Mouse (Mus musculus): ENCODE measurements at regions not wholly inside any gene's neighbourhood (a gene's known extent, or its start where the extent isn't known, plus 50 kb on each side); places are given as distances from the start of the nearest gene placed in this dataset.

GRCm38 (mm10) chr3:62882310-62883073 lies 277.6 kb upstream of the Gpr149 start:
- ATAC-seq (ENCODE audit: low read depth), result no peak
- H3K4me2 ChIP-seq (ENCODE audit: low read depth, low read length), result no peak overlapping the region
- no peak overlapping the region for H3K9ac ChIP-seq (replicated peaks; ENCODE audit: low read depth, low read length)
- WGBS, result 90% methylated on average over 3 of the region's 3 CpGs
- no peaks in the 10 kb centered on the region for H3K36me3 ChIP-seq (ENCODE audit: control insufficient read depth, insufficient read depth, low read length)
- no peaks in the 10 kb centered on the region for H3K9me3 ChIP-seq (ENCODE audit: control insufficient read depth, low read length)
- no peak overlapping the region for H3K4me3 ChIP-seq (ENCODE audit: low read depth, low read length)
- H3K4me1 ChIP-seq (ENCODE audit: control insufficient read depth, insufficient read depth, low read length), result no peaks in the 10 kb centered on the region
- H3K27me3 ChIP-seq (ENCODE audit: control insufficient read depth, insufficient read depth, low read length), result no peaks in the 10 kb centered on the region
- no peak overlapping the region for H3K27ac ChIP-seq (ENCODE audit: low read depth, low read length)

- Histone ChIP-seq H3K27ac (ENCODE audit: low read depth, low read length) (no peak overlapping the region), H3K9me3 (ENCODE audit: control insufficient read depth, low read length) (no peaks in the 10 kb centered on the region), H3K4me1 (ENCODE audit: control insufficient read depth, insufficient read depth, low read length) (no peaks in the 10 kb centered on the region), H3K9ac (replicated peaks; ENCODE audit: low read depth, low read length) (no peak overlapping the region), H3K27me3 (ENCODE audit: control insufficient read depth, insufficient read depth, low read length) (no peaks in the 10 kb centered on the region), H3K4me2 (ENCODE audit: low read depth, low read length) (no peak overlapping the region), H3K36me3 (ENCODE audit: control insufficient read depth, insufficient read depth, low read length) (no peaks in the 10 kb centered on the region), H3K4me3 (ENCODE audit: low read depth, low read length) (no peak overlapping the region)
- ATAC-seq (ENCODE audit: low read depth), result peak; percentile 60; the same call in 1 of the 2 replicates
- 20% methylated on average over 3 of the region's 3 CpGs for WGBS
These were observed 255.8 kb upstream of the Gpr149 start for GRCm38 (mm10) chr3:62860731-62861130.

- ATAC-seq (ENCODE audit: low read depth), result no peak
- no peak overlapping the region for H3K9ac ChIP-seq (replicated peaks; ENCODE audit: low read depth, low read length)
- H3K36me3 ChIP-seq (ENCODE audit: control insufficient read depth, insufficient read depth, low read length), result no peaks in the 10 kb centered on the region
- no peaks in the 10 kb centered on the region for H3K4me1 ChIP-seq (ENCODE audit: control insufficient read depth, insufficient read depth, low read length)
- no peaks in the 10 kb centered on the region for H3K27me3 ChIP-seq (ENCODE audit: control insufficient read depth, insufficient read depth, low read length)
- no peak overlapping the region for H3K4me2 ChIP-seq (ENCODE audit: low read depth, low read length)
- no peak overlapping the region for H3K4me3 ChIP-seq (ENCODE audit: low read depth, low read length)
- 78% methylated on average over 10 of the region's 10 CpGs for WGBS
- H3K9me3 ChIP-seq (ENCODE audit: control insufficient read depth, low read length), result no peaks in the 10 kb centered on the region
- no peak overlapping the region for H3K27ac ChIP-seq (ENCODE audit: low read depth, low read length)
These were observed 230.9 kb upstream of the Gpr149 start for GRCm38 (mm10) chr3:62835695-62836476.

- Histone ChIP-seq H3K9ac (replicated peaks; ENCODE audit: low read depth, low read length) (no peak overlapping the region), H3K4me3 (ENCODE audit: low read depth, low read length) (no peak overlapping the region), H3K36me3 (ENCODE audit: control insufficient read depth, insufficient read depth, low read length) (no peaks in the 10 kb centered on the region), H3K4me1 (ENCODE audit: control insufficient read depth, insufficient read depth, low read length) (no peaks in the 10 kb centered on the region), H3K9me3 (ENCODE audit: control insufficient read depth, low read length) (no peaks in the 10 kb centered on the region), H3K4me2 (ENCODE audit: low read depth, low read length) (no peak overlapping the region), H3K27me3 (ENCODE audit: control insufficient read depth, insufficient read depth, low read length) (no peaks in the 10 kb centered on the region), H3K27ac (ENCODE audit: low read depth, low read length) (no peak overlapping the region)
- no peak for ATAC-seq (ENCODE audit: low read depth)
- 90% methylated on average over 3 of the region's 3 CpGs for WGBS
These were observed 219.0 kb upstream of the Gpr149 start for GRCm38 (mm10) chr3:62823892-62824291.

- Histone ChIP-seq H3K27me3 (ENCODE audit: control insufficient read depth, insufficient read depth, low read length) (no peaks in the 10 kb centered on the region), H3K4me3 (ENCODE audit: low read depth, low read length) (no peak overlapping the region), H3K4me2 (ENCODE audit: low read depth, low read length) (no peak overlapping the region), H3K36me3 (ENCODE audit: control insufficient read depth, insufficient read depth, low read length) (no peaks in the 10 kb centered on the region), H3K27ac (ENCODE audit: low read depth, low read length) (no peak overlapping the region), H3K4me1 (ENCODE audit: control insufficient read depth, insufficient read depth, low read length) (no peaks in the 10 kb centered on the region), H3K9me3 (ENCODE audit: control insufficient read depth, low read length) (no peaks in the 10 kb centered on the region), H3K9ac (replicated peaks; ENCODE audit: low read depth, low read length) (no peak overlapping the region)
- no peak for ATAC-seq (ENCODE audit: low read depth)
- WGBS, result 46% methylated on average over 2 of the region's 2 CpGs
These were observed 196.1 kb upstream of the Gpr149 start for GRCm38 (mm10) chr3:62801044-62801443.

- H3K9ac ChIP-seq (replicated peaks; ENCODE audit: low read depth, low read length), result no peak overlapping the region
- no peaks in the 10 kb centered on the region for H3K9me3 ChIP-seq (ENCODE audit: control insufficient read depth, low read length)
- H3K4me3 ChIP-seq (ENCODE audit: low read depth, low read length), result no peak overlapping the region
- no peak overlapping the region for H3K4me2 ChIP-seq (ENCODE audit: low read depth, low read length)
- no peaks in the 10 kb centered on the region for H3K36me3 ChIP-seq (ENCODE audit: control insufficient read depth, insufficient read depth, low read length)
- no peak for ATAC-seq (ENCODE audit: low read depth)
- H3K27me3 ChIP-seq (ENCODE audit: control insufficient read depth, insufficient read depth, low read length), result no peaks in the 10 kb centered on the region
- H3K4me1 ChIP-seq (ENCODE audit: control insufficient read depth, insufficient read depth, low read length), result no peaks in the 10 kb centered on the region
- 18% methylated on average over 2 of the region's 2 CpGs for WGBS
- H3K27ac ChIP-seq (ENCODE audit: low read depth, low read length), result no peak overlapping the region
These were observed 181.3 kb upstream of the Gpr149 start for GRCm38 (mm10) chr3:62786233-62786632.

All from neural tube, embryonic 14.5 days (tissue).